Mouse (Mus musculus): ENCODE measurements around the gene Ndufaf2. TPM values are rescaled to one million over a fixed set of nuclear protein-coding genes. Genes with fewer than 3 reads are reported as not detected.

Ndufaf2 gene
- total and polyA plus RNA-seq, 2 experiments from 2014 or later, result 14.8 to 72.0 TPM

GRCm38 (mm10) chr13:108191074-108191720 is 32.8 kb upstream of the Ndufaf2 start:
- no peak overlapping the region for H3K4me3 ChIP-seq (ENCODE audit: low read depth, low read length)
- H3K4me1 ChIP-seq (ENCODE audit: insufficient read depth, low read length), result no peaks in the 10 kb centered on the region
- H3K27ac ChIP-seq (ENCODE audit: low read depth, low read length), result no peak overlapping the region
- no peaks in the 10 kb centered on the region for H3K9me3 ChIP-seq (ENCODE audit: low read length)
- no peaks in the 10 kb centered on the region for H3K27me3 ChIP-seq (ENCODE audit: insufficient read depth, low read length)
- H3K9ac ChIP-seq (replicated peaks; ENCODE audit: low read length, poor library complexity, severe bottlenecking), result no peak overlapping the region
- ATAC-seq (ENCODE audit: low FRiP score) (no peak), DNase-seq (ENCODE audit: low spot score) (peak; percentile 81)
- no peak overlapping the region for H3K4me2 ChIP-seq (ENCODE audit: low read depth, low read length, poor library complexity, severe bottlenecking)
- peaks cover 9% of the 10 kb centered on the region for H3K36me3 ChIP-seq (ENCODE audit: insufficient read depth, low read length)
- TF ChIP-seq CTCF (IDR thresholded peaks at IDR 0.05), result peak; percentile 85
- WGBS, result 68% methylated on average over 11 of the region's 11 CpGs

- ATAC-seq (ENCODE audit: low FRiP score), result no peak
- no peak overlapping the region for H3K4me2 ChIP-seq (ENCODE audit: low read depth, low read length, poor library complexity, severe bottlenecking)
- no peaks in the 10 kb centered on the region for H3K4me1 ChIP-seq (ENCODE audit: insufficient read depth, low read length)
- no peaks in the 10 kb centered on the region for H3K9me3 ChIP-seq (ENCODE audit: low read length)
- no peak overlapping the region for H3K27ac ChIP-seq (ENCODE audit: low read depth, low read length)
- no peak for DNase-seq (ENCODE audit: low spot score)
- H3K4me3 ChIP-seq (ENCODE audit: low read depth, low read length), result no peak overlapping the region
- 89% methylated on average over 4 of the region's 4 CpGs for whole genome bisulfite sequencing
- no peak for TF ChIP-seq CTCF (IDR thresholded peaks at IDR 0.05)
- no peak overlapping the region for H3K9ac ChIP-seq (replicated peaks; ENCODE audit: low read length, poor library complexity, severe bottlenecking)
- no peaks in the 10 kb centered on the region for H3K27me3 ChIP-seq (ENCODE audit: insufficient read depth, low read length)
- H3K36me3 ChIP-seq (ENCODE audit: insufficient read depth, low read length), result peaks cover 13% of the 10 kb centered on the region
Observed at GRCm38 (mm10) chr13:108187994-108188393, 29.6 kb upstream of the Ndufaf2 start.

GRCm38 (mm10) chr13:108185530-108185929 is 27.1 kb upstream of the Ndufaf2 start:
- Histone ChIP-seq H3K36me3 (ENCODE audit: insufficient read depth, low read length) (peaks cover 20% of the 10 kb centered on the region), H3K9ac (replicated peaks; ENCODE audit: low read length, poor library complexity, severe bottlenecking) (no peak overlapping the region), H3K4me3 (ENCODE audit: low read depth, low read length) (no peak overlapping the region), H3K27me3 (ENCODE audit: insufficient read depth, low read length) (no peaks in the 10 kb centered on the region), H3K4me1 (ENCODE audit: insufficient read depth, low read length) (no peaks in the 10 kb centered on the region), H3K9me3 (ENCODE audit: low read length) (no peaks in the 10 kb centered on the region), H3K4me2 (ENCODE audit: low read depth, low read length, poor library complexity, severe bottlenecking) (no peak overlapping the region), H3K27ac (ENCODE audit: low read depth, low read length) (no peak overlapping the region)
- DNase-seq (ENCODE audit: low spot score) (no peak), ATAC-seq (ENCODE audit: low FRiP score) (no peak)
- 89% methylated on average over 3 of the region's 3 CpGs for whole genome bisulfite sequencing
- TF ChIP-seq CTCF (IDR thresholded peaks at IDR 0.05), result no peak

GRCm38 (mm10) chr13:108184743-108185255 is 26.4 kb upstream of the Ndufaf2 start:
- H3K4me2 ChIP-seq (ENCODE audit: low read depth, low read length, poor library complexity, severe bottlenecking), result no peak overlapping the region
- H3K36me3 ChIP-seq (ENCODE audit: insufficient read depth, low read length), result peaks cover 20% of the 10 kb centered on the region

GRCm38 (mm10) chr13:108180821-108181220 is 22.4 kb upstream of the Ndufaf2 start:
- H3K9me3 ChIP-seq (ENCODE audit: low read length), result no peaks in the 10 kb centered on the region
- no peaks in the 10 kb centered on the region for H3K27me3 ChIP-seq (ENCODE audit: insufficient read depth, low read length)
- H3K36me3 ChIP-seq (ENCODE audit: insufficient read depth, low read length), result peaks cover 31% of the 10 kb centered on the region
- no peak overlapping the region for H3K4me3 ChIP-seq (ENCODE audit: low read depth, low read length)
- no peak for DNase-seq (ENCODE audit: low spot score)
- no peaks in the 10 kb centered on the region for H3K4me1 ChIP-seq (ENCODE audit: insufficient read depth, low read length)
- H3K27ac ChIP-seq (ENCODE audit: low read depth, low read length), result no peak overlapping the region
- no peak for ATAC-seq (ENCODE audit: low FRiP score)
- TF ChIP-seq CTCF (IDR thresholded peaks at IDR 0.05), result no peak
- no peak overlapping the region for H3K9ac ChIP-seq (replicated peaks; ENCODE audit: low read length, poor library complexity, severe bottlenecking)
- 91% methylated on average over 5 of the region's 5 CpGs for WGBS
- no peak overlapping the region for H3K4me2 ChIP-seq (ENCODE audit: low read depth, low read length, poor library complexity, severe bottlenecking)

More at GRCm38 (mm10) chr13:108184743-108185255, 26.4 kb upstream of the Ndufaf2 start:
- ATAC-seq (ENCODE audit: low FRiP score), result no peak
- H3K9me3 ChIP-seq (ENCODE audit: low read length), result no peaks in the 10 kb centered on the region
- no peaks in the 10 kb centered on the region for H3K4me1 ChIP-seq (ENCODE audit: insufficient read depth, low read length)
- no peak for TF ChIP-seq CTCF (IDR thresholded peaks at IDR 0.05)
- no peak overlapping the region for H3K27ac ChIP-seq (ENCODE audit: low read depth, low read length)
- H3K4me3 ChIP-seq (ENCODE audit: low read depth, low read length), result no peak overlapping the region
- no peaks in the 10 kb centered on the region for H3K27me3 ChIP-seq (ENCODE audit: insufficient read depth, low read length)
- H3K9ac ChIP-seq (replicated peaks; ENCODE audit: low read length, poor library complexity, severe bottlenecking), result no peak overlapping the region
- DNase-seq (ENCODE audit: low spot score), result no peak

- Histone ChIP-seq H3K36me3 (ENCODE audit: insufficient read depth, low read length) (peaks cover 29% of the 10 kb centered on the region), H3K4me3 (ENCODE audit: low read depth, low read length) (no peak overlapping the region), H3K9ac (replicated peaks; ENCODE audit: low read length, poor library complexity, severe bottlenecking) (no peak overlapping the region), H3K4me1 (ENCODE audit: insufficient read depth, low read length) (no peaks in the 10 kb centered on the region), H3K27me3 (ENCODE audit: insufficient read depth, low read length) (no peaks in the 10 kb centered on the region), H3K9me3 (ENCODE audit: low read length) (no peaks in the 10 kb centered on the region), H3K4me2 (ENCODE audit: low read depth, low read length, poor library complexity, severe bottlenecking) (no peak overlapping the region), H3K27ac (ENCODE audit: low read depth, low read length) (no peak overlapping the region)
- ATAC-seq (ENCODE audit: low FRiP score) (no peak), DNase-seq (ENCODE audit: low spot score) (no peak)
- no peak for TF ChIP-seq CTCF (IDR thresholded peaks at IDR 0.05)
- WGBS, result 90% methylated on average over 8 of the region's 8 CpGs
Observed at GRCm38 (mm10) chr13:108179618-108180017, 21.2 kb upstream of the Ndufaf2 start.

Measured in midbrain, postnatal 0 days (tissue).